Comparison of ENCODE assay signal across 11 mouse cellular contexts in genomic region chr5:150049946-150050345, GRCm38 (mm10). TPM values are rescaled to one million over a fixed set of nuclear protein-coding genes. Genes with fewer than 3 reads are reported as not detected.
A peak's percentile ranks its signal among the peaks of the same experiment; 100 is the strongest.
DNase-seq lines count a peak whose midpoint lies in the region; TF ChIP-seq lines count a peak whose summit lies in the region.
"Had no signal": no experiment of that assay in that cellular context is flagged by ENCODE, and none has a peak within 500 bp of the region (broad histone marks: within the 10 kb centered on the region; RNA-seq: fewer than 3 reads in every experiment).

No protein-coding gene starts in this region.

- no peaks in the 10 kb centered on the region for H3K4me1 ChIP-seq in small intestine, adult 2 months (ENCODE audit: control insufficient read depth, insufficient read depth, insufficient read length, low read length)
- H3K4me1 ChIP-seq: lung, embryonic 15.5 days; stomach, embryonic 15.5 days had no signal

- H3K36me3 ChIP-seq in small intestine, adult 2 months (ENCODE audit: control insufficient read depth, insufficient read depth, low read length), result no peaks in the 10 kb centered on the region
- H3K36me3 ChIP-seq: lung, embryonic 15.5 days; stomach, embryonic 15.5 days had no signal

- intact Hi-C loops in left cerebral cortex, adult 2 months (cut with DNase I), result no loop called here
- intact Hi-C loops in gastrocnemius, postnatal 36 days (cut with DNase I), result no loop called here

- DNase-seq in cerebellum, postnatal 25 days, result peak; percentile 11 to 22
- DNase-seq in cerebellum, adult 9-11 months, result no peak
- peak; percentile 21 to 39 for DNase-seq in left cerebral cortex, adult 2 months (ENCODE audit: extremely low spot score in 1 of 2, low spot score in 2 of 2)
- no peak for DNase-seq in left cerebral cortex, adult 11 months (ENCODE audit: low spot score)
- DNase-seq in R1 (ENCODE audit: low read depth, low spot score), result peak; percentile 67
- DNase-seq in gastrocnemius, postnatal 36 days, result peak; percentile 20
- DNase-seq in frontal cortex, postnatal 10 days (ENCODE audit: low spot score in 2 of 2), result no peak

- no peak overlapping the region for H3K27ac ChIP-seq in left cerebral cortex, adult 2 months
- H3K27ac ChIP-seq in small intestine, adult 2 months (ENCODE audit: insufficient read depth, low read depth, low read length), result no peak overlapping the region
- H3K27ac ChIP-seq: lung, embryonic 15.5 days; stomach, embryonic 15.5 days had no signal

- peak; percentile 63 for TF ChIP-seq CTCF in left cerebral cortex, adult 2 months (IDR thresholded peaks at IDR 0.05)
- peak; percentile 30; the same call in 1 of the 2 replicates for TF ChIP-seq CTCF in small intestine, adult 2 months (IDR thresholded peaks at IDR 0.05; ENCODE audit: extremely low read depth, insufficient read length, insufficient replicate concordance, low read depth, low read length)

- H3K27me3 ChIP-seq in small intestine, adult 2 months (ENCODE audit: control insufficient read depth, insufficient read depth, low read length), result no peaks in the 10 kb centered on the region
- H3K27me3 ChIP-seq: CH12.LX; lung, embryonic 15.5 days; stomach, embryonic 15.5 days had no signal

- 54% methylated on average over 7 of the region's 7 CpGs for WGBS in small intestine, adult 2 months

- no peak for TF ChIP-seq POLR2A in small intestine, adult 2 months (IDR thresholded peaks at IDR 0.05; ENCODE audit: low read depth, low read length)

- no peak overlapping the region for H3K4me3 ChIP-seq in left cerebral cortex, adult 2 months
- H3K4me3 ChIP-seq in small intestine, adult 2 months (ENCODE audit: low read depth, low read length), result no peak overlapping the region
- H3K4me3 ChIP-seq: lung, embryonic 15.5 days; stomach, embryonic 15.5 days had no signal

RNA-seq across cellular contexts. Expression of gene Rxfp2, which starts 31.5 kb away (rescaled TPM):
- 1 to 10 TPM in 1 of 2 experiments, under 1 TPM in 1; 0.87 to 1.6 TPM for total RNA-seq in left cerebral cortex, adult 2 months (2021)
- total RNA-seq in gastrocnemius, postnatal 36 days (2021), result not detected
- not detected in 2 replicates for polyA plus RNA-seq in small intestine, adult 2 months (2012; rRNA removed)
- total RNA-seq: CH12.LX had no signal

Comparison
In these comparisons a context has a peak if more than half of its experiments do, and no peak if none do; other contexts are left out.
1. DNase-seq: peak in cerebellum, postnatal 25 days (2 of 2), left cerebral cortex, adult 2 months (2 of 2), R1 (single experiment) and gastrocnemius, postnatal 36 days (2 of 2); none in cerebellum, adult 9-11 months (single experiment), left cerebral cortex, adult 11 months (single experiment) and frontal cortex, postnatal 10 days (0 of 2).